In the genomic region with DNA sequence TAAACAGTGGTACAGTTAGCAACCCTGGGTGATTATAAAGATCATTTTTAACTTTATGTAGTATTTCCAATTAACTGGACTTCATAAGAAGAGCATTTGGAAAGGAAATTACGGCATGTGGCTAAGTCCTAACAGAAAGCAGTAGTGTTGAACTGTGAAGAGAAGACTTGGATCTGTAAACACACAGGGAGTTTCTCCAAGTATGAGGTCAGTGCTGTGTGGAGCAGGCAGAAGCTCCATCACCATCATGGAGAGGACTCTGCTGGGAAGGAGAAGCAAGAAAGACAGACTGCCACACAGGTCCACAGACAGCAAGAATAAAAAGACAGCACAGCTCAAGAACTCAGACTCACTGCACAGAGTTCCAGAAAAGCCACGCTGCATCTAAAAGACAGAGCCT, we compare ENCODE assay signal across 12 mouse cellular contexts.
"Had no signal": no experiment of that assay in that cellular context is flagged by ENCODE, and none has a peak within 500 bp of the region (broad histone marks: within the 10 kb centered on the region; RNA-seq: fewer than 3 reads in every experiment).

No protein-coding gene starts in this region.

- H3K27me3 ChIP-seq: liver, embryonic 15.5 days; midbrain, embryonic 13.5 days; neural tube, embryonic 15.5 days had no signal

- ATAC-seq: midbrain, embryonic 13.5 days had no signal

- DNase-seq: kidney, adult 18-20 months; kidney, postnatal 4 days; lung, embryonic 14.5 days; right cerebral cortex, adult 18-20 months; right cerebral cortex, postnatal 25 days; thymus, postnatal 36 days had no signal

- H3K4me3 ChIP-seq: left cerebral cortex, adult 2 months; limb, embryonic 10.5 days; liver, embryonic 15.5 days; midbrain, embryonic 13.5 days; neural tube, embryonic 15.5 days had no signal

- H3K4me1 ChIP-seq: liver, embryonic 15.5 days; midbrain, embryonic 13.5 days; neural tube, embryonic 15.5 days had no signal

- H3K4me2 ChIP-seq: liver, embryonic 11.5 days; liver, embryonic 15.5 days; lung, embryonic 14.5 days; midbrain, embryonic 13.5 days; neural tube, embryonic 15.5 days had no signal

- H3K9ac ChIP-seq: liver, embryonic 15.5 days; lung, embryonic 14.5 days; midbrain, embryonic 13.5 days; neural tube, embryonic 15.5 days had no signal

- H3K27ac ChIP-seq: left cerebral cortex, adult 2 months; limb, embryonic 10.5 days; liver, embryonic 15.5 days; midbrain, embryonic 13.5 days; neural tube, embryonic 15.5 days had no signal

- H3K9me3 ChIP-seq: limb, embryonic 10.5 days; liver, embryonic 15.5 days; neural tube, embryonic 15.5 days had no signal

- H3K36me3 ChIP-seq: midbrain, embryonic 13.5 days; neural tube, embryonic 15.5 days had no signal
